Mouse (Mus musculus): ENCODE measurements around the gene Tekt1. TPM values are rescaled to one million over a fixed set of nuclear protein-coding genes. Genes with fewer than 3 reads are reported as not detected.

Gene Tekt1
- polyA plus RNA-seq, 1 experiment = 4.1 TPM

GRCm38 (mm10) chr11:72402969-72403368 is 40.7 kb upstream of the Tekt1 start:
- DNase-seq (ENCODE audit: low read depth) = no peak
- no peak for TF ChIP-seq CTCF (IDR thresholded peaks at IDR 0.05; ENCODE audit: borderline replicate concordance, extremely low read depth, insufficient read depth, insufficient read length)
- TF ChIP-seq POLR2A (IDR thresholded peaks at IDR 0.05; ENCODE audit: borderline replicate concordance, extremely low read depth, insufficient read depth, insufficient read length, poor library complexity, severe bottlenecking) = no peak

GRCm38 (mm10) chr11:72402017-72402416 is 39.8 kb upstream of the Tekt1 start:
- TF ChIP-seq POLR2A (IDR thresholded peaks at IDR 0.05; ENCODE audit: borderline replicate concordance, extremely low read depth, insufficient read depth, insufficient read length, poor library complexity, severe bottlenecking) (no peak), CTCF (IDR thresholded peaks at IDR 0.05; ENCODE audit: borderline replicate concordance, extremely low read depth, insufficient read depth, insufficient read length) (no peak)
- DNase-seq (ENCODE audit: low read depth) = no peak

DNA sequence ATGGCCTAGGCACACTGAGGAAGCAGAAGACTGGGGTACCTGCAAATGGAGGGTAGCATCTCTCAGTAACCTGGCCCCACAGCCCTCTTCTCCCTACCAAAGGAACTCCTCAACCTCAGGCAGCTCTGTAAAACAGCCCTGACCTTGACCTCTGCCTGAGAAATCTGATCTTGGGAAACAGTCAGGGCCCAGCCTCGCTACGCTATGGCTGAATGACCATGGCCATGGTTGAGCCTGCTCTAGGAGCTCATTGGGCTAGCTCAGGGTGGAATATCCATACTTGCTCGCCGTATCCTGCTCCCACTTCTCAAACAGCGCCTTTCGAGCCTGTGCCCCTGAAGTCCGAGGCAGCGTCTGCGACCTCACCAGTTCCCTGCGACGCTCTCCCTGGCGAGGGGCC is 38.8 kb upstream of the Tekt1 start:
- TF ChIP-seq CTCF (IDR thresholded peaks at IDR 0.05; ENCODE audit: borderline replicate concordance, extremely low read depth, insufficient read depth, insufficient read length) (no peak), POLR2A (IDR thresholded peaks at IDR 0.05; ENCODE audit: borderline replicate concordance, extremely low read depth, insufficient read depth, insufficient read length, poor library complexity, severe bottlenecking) (no peak)

GRCm38 (mm10) chr11:72397811-72398525 is 35.7 kb upstream of the Tekt1 start:
- DNase-seq (ENCODE audit: low read depth) = no peak

More for the DNA sequence above, 38.8 kb upstream of the Tekt1 start:
- no peak for DNase-seq (ENCODE audit: low read depth)

DNA sequence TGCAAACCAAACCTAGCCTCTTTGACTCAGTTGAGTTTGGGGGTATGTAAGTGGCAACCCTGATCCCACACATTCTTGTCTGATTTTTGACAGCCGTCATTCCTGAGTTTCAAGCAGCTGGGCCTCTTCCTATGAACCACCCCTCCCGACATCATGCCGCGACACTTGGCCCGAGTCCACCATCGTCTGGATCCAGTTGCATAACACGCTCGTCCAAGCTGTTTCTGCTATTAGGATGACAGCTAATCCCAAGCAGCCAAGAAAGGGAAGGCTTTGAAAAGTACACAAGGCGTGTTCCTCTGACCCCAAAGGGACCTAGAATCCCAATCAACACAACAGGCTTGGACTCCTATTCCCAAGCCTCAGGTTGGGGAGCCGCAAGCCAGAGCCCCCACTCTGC is 34.8 kb upstream of the Tekt1 start:
- DNase-seq (ENCODE audit: low read depth) = peak; percentile 31
- TF ChIP-seq POLR2A (IDR thresholded peaks at IDR 0.05; ENCODE audit: borderline replicate concordance, extremely low read depth, insufficient read depth, insufficient read length, poor library complexity, severe bottlenecking) = no peak
- no peak for TF ChIP-seq CTCF (IDR thresholded peaks at IDR 0.05; ENCODE audit: borderline replicate concordance, extremely low read depth, insufficient read depth, insufficient read length)

More at GRCm38 (mm10) chr11:72397811-72398525, 35.7 kb upstream of the Tekt1 start:
- TF ChIP-seq POLR2A (IDR thresholded peaks at IDR 0.05; ENCODE audit: borderline replicate concordance, extremely low read depth, insufficient read depth, insufficient read length, poor library complexity, severe bottlenecking) (no peak), CTCF (IDR thresholded peaks at IDR 0.05; ENCODE audit: borderline replicate concordance, extremely low read depth, insufficient read depth, insufficient read length) (no peak)

DNA sequence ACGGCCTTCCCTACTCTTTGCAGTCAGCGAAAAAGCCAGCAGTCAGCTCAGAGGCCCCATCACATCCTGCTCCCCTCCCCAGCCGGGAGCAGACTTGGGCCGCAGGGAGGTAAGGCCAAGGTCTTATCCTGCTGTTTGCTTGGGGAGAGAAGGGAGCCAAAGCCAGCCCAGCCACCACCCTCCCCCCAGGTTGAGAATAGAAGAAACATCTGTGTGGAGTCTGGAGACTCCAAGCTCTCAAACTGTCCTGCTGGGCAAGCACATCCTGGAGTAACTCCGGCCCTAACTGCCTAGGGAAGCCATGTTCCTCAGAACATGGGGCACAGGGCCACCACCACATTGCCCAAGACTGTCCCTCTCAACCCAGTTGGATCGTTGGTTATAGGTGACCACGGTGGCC is 34.4 kb upstream of the Tekt1 start:
- no peak for TF ChIP-seq POLR2A (IDR thresholded peaks at IDR 0.05; ENCODE audit: borderline replicate concordance, extremely low read depth, insufficient read depth, insufficient read length, poor library complexity, severe bottlenecking)
- TF ChIP-seq CTCF (IDR thresholded peaks at IDR 0.05; ENCODE audit: borderline replicate concordance, extremely low read depth, insufficient read depth, insufficient read length) = no peak
- DNase-seq (ENCODE audit: low read depth) = no peak

- no peak for DNase-seq (ENCODE audit: low read depth)
- TF ChIP-seq CTCF (IDR thresholded peaks at IDR 0.05; ENCODE audit: borderline replicate concordance, extremely low read depth, insufficient read depth, insufficient read length) = no peak
- no peak for TF ChIP-seq POLR2A (IDR thresholded peaks at IDR 0.05; ENCODE audit: borderline replicate concordance, extremely low read depth, insufficient read depth, insufficient read length, poor library complexity, severe bottlenecking)
These were observed 33.4 kb upstream of the Tekt1 start for GRCm38 (mm10) chr11:72395652-72396051.

DNA sequence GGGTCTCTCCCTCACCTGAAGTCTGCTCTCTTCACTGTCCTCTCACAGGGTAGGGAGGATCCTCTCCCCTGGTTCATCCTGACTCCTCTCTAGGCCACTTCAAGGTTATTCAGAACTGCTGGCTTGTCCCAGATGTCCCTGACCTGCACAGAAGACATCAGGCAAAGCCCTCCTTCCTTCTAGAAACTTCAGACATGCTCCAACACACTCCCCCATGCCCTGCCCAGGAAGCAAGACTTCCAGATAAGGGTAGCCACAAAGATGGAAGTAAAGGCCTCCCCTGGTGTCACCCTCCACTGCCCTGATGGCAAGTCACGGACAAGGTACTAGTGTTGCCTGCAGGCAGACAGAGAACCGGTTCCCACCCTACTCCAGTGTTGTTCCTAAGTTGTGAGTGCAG is 32.5 kb upstream of the Tekt1 start:
- no peak for DNase-seq (ENCODE audit: low read depth)
- no peak for TF ChIP-seq CTCF (IDR thresholded peaks at IDR 0.05; ENCODE audit: borderline replicate concordance, extremely low read depth, insufficient read depth, insufficient read length)
- TF ChIP-seq POLR2A (IDR thresholded peaks at IDR 0.05; ENCODE audit: borderline replicate concordance, extremely low read depth, insufficient read depth, insufficient read length, poor library complexity, severe bottlenecking) = no peak

DNA sequence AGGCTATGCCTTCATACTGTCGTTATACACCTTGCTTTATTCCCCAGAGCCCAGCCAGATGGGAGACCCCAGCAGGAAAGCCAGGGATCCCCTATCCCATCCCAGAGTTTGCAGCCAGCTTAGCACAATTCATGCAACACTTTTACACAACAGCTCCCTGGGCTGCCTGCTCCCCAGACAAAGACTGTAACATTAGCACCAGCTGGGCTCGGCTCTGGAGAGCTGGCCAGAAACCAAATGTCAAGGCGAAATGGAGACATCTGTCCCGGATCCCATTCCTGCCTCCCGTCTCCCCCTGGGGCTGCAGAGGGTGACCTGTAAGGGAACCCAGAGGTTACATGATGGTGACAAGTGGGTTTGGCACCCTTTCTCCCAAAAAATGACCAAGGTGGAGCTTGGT is 31.4 kb upstream of the Tekt1 start:
- peak; percentile 62 for DNase-seq (ENCODE audit: low read depth)
- TF ChIP-seq POLR2A (IDR thresholded peaks at IDR 0.05; ENCODE audit: borderline replicate concordance, extremely low read depth, insufficient read depth, insufficient read length, poor library complexity, severe bottlenecking) = no peak
- no peak for TF ChIP-seq CTCF (IDR thresholded peaks at IDR 0.05; ENCODE audit: borderline replicate concordance, extremely low read depth, insufficient read depth, insufficient read length)

DNA sequence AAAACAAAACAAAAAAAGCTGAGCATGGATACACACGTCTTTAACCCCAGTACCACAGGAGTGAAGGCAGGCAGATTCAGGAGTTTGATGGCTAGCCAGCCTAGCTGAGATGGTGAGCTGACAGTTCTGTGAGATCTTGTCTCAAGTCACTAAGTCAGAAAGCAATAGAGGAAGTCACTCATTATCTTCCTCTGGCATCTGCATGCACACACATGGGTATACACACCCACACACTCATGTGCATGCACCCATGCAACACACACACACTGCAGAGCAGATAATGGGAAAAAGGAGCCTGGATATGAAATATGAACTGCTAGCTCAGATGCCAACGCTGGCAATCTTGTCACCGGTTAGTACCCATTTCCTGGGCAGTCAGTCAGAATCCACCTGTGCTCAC is 31.0 kb upstream of the Tekt1 start:
- DNase-seq (ENCODE audit: low read depth) = no peak

DNA sequence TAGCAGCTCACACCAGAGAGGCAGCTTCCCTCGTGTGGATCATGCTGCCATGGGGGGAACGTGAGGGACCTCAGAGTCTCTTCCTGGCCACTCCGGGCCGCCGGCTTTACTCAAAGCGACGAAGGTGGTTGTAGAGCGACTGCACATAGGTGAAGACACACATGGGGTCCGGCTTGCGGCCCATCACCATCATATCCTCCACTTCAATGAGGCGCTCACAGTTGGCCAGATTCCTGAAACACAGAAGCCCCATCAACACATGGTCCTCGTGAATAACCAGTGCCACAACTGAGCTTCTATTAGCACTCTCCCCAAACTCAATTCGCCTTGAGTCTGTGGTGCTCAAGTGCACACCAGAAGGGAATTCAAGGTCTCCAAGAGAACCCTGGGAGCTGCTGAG is 28.9 kb upstream of the Tekt1 start:
- TF ChIP-seq CTCF (IDR thresholded peaks at IDR 0.05; ENCODE audit: borderline replicate concordance, extremely low read depth, insufficient read depth, insufficient read length) = no peak
- no peak for DNase-seq (ENCODE audit: low read depth)

More for the DNA sequence above, 31.0 kb upstream of the Tekt1 start:
- TF ChIP-seq CTCF (IDR thresholded peaks at IDR 0.05; ENCODE audit: borderline replicate concordance, extremely low read depth, insufficient read depth, insufficient read length) (no peak), POLR2A (IDR thresholded peaks at IDR 0.05; ENCODE audit: borderline replicate concordance, extremely low read depth, insufficient read depth, insufficient read length, poor library complexity, severe bottlenecking) (no peak)

DNA sequence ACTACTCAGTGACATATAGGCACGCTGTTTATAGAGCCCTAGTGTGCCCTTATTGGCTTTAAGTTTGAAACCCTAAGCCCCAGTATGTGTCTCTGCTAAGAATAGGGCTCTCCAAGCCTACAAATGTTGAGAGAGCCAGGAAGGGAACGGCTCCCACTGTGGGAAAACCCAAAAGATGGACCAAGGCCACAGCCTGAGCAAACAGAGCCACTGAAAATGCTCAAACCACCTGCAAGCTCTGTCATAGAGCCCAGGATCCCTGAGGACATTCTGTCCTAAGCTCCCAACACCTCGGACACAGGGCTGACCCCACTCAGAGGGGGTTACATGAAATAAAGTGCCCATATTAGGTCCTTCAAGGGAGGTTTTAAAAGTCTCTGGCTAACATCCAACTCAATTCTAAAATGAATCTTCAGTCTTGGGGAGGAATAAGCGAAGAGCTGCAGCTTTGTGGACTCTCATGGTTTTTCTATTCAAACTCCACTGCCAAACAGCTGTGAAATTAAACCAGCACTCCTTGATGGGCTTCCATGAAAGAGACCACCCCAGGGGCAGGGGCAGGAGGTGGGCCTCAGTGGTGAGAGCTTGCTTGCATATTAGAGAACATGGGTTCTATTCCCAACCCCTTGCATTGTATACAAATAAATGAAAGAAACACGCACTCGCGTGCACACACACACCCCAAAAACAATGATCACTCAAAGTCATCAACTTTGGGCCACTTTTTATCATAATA is 27.3 kb upstream of the Tekt1 start:
- no peak for DNase-seq (ENCODE audit: low read depth)
- TF ChIP-seq POLR2A (IDR thresholded peaks at IDR 0.05; ENCODE audit: borderline replicate concordance, extremely low read depth, insufficient read depth, insufficient read length, poor library complexity, severe bottlenecking) = no peak
- TF ChIP-seq CTCF (IDR thresholded peaks at IDR 0.05; ENCODE audit: borderline replicate concordance, extremely low read depth, insufficient read depth, insufficient read length) = no peak
